11 mouse cellular contexts compared by ENCODE assay signal in genomic region chr15:63270381-63270780, GRCm38 (mm10).
DNase-seq lines count a peak whose midpoint lies in the region; TF ChIP-seq lines count a peak whose summit lies in the region.
"Had no signal": no experiment of that assay in that cellular context is flagged by ENCODE, and none has a peak within 500 bp of the region (broad histone marks: within the 10 kb centered on the region; RNA-seq: fewer than 3 reads in every experiment).

No protein-coding gene starts in this region.

- no peak for TF ChIP-seq RAD21 in CH12.LX (IDR thresholded peaks at IDR 0.05; ENCODE audit: low read depth, low read length)

- no peak for TF ChIP-seq EP300 in CH12.LX (IDR thresholded peaks at IDR 0.05; ENCODE audit: low read length)

- TF ChIP-seq POLR2A in CH12.LX (IDR thresholded peaks at IDR 0.05; ENCODE audit: low read depth, low read length) = no peak

- H3K27me3 ChIP-seq in heart, embryonic 10.5 days (ENCODE audit: insufficient read depth, poor library complexity, severe bottlenecking) = no peaks in the 10 kb centered on the region
- H3K27me3 ChIP-seq in CH12.LX (replicated peaks) = no peaks in the 10 kb centered on the region
- H3K27me3 ChIP-seq: embryonic facial prominence, embryonic 12.5 days; kidney, embryonic 15.5 days; stomach, embryonic 15.5 days had no signal

- TF ChIP-seq CTCF in CH12.LX (conservative IDR thresholded peaks at IDR 0.05 in 1 of 2, IDR thresholded peaks at IDR 0.05 in 1 of 2; ENCODE audit: low read depth in 2 of 2, low read length in 2 of 2) = no peak
- TF ChIP-seq CTCF in left cerebral cortex, adult 2 months (IDR thresholded peaks at IDR 0.05) = no peak

- no peaks in the 10 kb centered on the region for H3K4me1 ChIP-seq in heart, embryonic 10.5 days
- H3K4me1 ChIP-seq in CH12.LX (ENCODE audit: control insufficient read depth in 1 of 2, insufficient read depth in 2 of 2) = peaks cover 0 to 8% of the 10 kb centered on the region in 2 experiments; a peak in 2 of 4 replicates
- H3K4me1 ChIP-seq: embryonic facial prominence, embryonic 12.5 days; kidney, embryonic 15.5 days; stomach, embryonic 15.5 days had no signal

- intact Hi-C loops in left cerebral cortex, adult 2 months (cut with DNase I) = no loop called here

- peak; percentile 39 to 61 for DNase-seq in heart, adult 18-20 months
- DNase-seq in heart, embryonic 10.5 days (ENCODE audit: low spot score) = no peak
- no peak for DNase-seq in CH12.LX (ENCODE audit: extremely low read depth)
- peak; percentile 11 for DNase-seq in brain, adult 2 months (ENCODE audit: low read depth, low spot score)
- peak; percentile 16 for DNase-seq in heart, postnatal 4 days
- no peak for DNase-seq in frontal cortex, postnatal 10 days (ENCODE audit: low spot score in 2 of 2)
- DNase-seq in left cerebral cortex, adult 2 months (ENCODE audit: extremely low spot score in 1 of 2, low spot score in 2 of 2) = no peak
- no peak for DNase-seq in T-cell, adult 2 months (ENCODE audit: low spot score)

- no peaks in the 10 kb centered on the region for H3K36me3 ChIP-seq in heart, embryonic 10.5 days
- no peaks in the 10 kb centered on the region for H3K36me3 ChIP-seq in CH12.LX (replicated peaks in 1 of 2; ENCODE audit: control insufficient read depth in 1 of 2, insufficient read depth in 1 of 2, low read length in 1 of 2)
- H3K36me3 ChIP-seq: embryonic facial prominence, embryonic 12.5 days; kidney, embryonic 15.5 days; stomach, embryonic 15.5 days had no signal

- 81% methylated on average over 2 of the region's 2 CpGs for WGBS in heart, embryonic 10.5 days

- H3K9ac ChIP-seq in CH12.LX (ENCODE audit: insufficient read depth, low read depth) = no peak overlapping the region
- H3K9ac ChIP-seq: embryonic facial prominence, embryonic 12.5 days; kidney, embryonic 15.5 days; stomach, embryonic 15.5 days had no signal

- no peaks in the 10 kb centered on the region for H3K79me2 ChIP-seq in CH12.LX (replicated peaks; ENCODE audit: control insufficient read depth, extremely low read depth, insufficient read depth, poor library complexity, severe bottlenecking)

- H3K27ac ChIP-seq in heart, embryonic 10.5 days = no peak overlapping the region
- H3K27ac ChIP-seq in CH12.LX (ENCODE audit: insufficient read depth, low read depth) = no peak overlapping the region
- no peak overlapping the region for H3K27ac ChIP-seq in left cerebral cortex, adult 2 months
- H3K27ac ChIP-seq: embryonic facial prominence, embryonic 12.5 days; kidney, embryonic 15.5 days; stomach, embryonic 15.5 days had no signal

- H3K9me3 ChIP-seq in heart, embryonic 10.5 days = no peaks in the 10 kb centered on the region
- H3K9me3 ChIP-seq in CH12.LX (replicated peaks; ENCODE audit: low read length) = no peaks in the 10 kb centered on the region
- H3K9me3 ChIP-seq: embryonic facial prominence, embryonic 12.5 days; kidney, embryonic 15.5 days; stomach, embryonic 15.5 days had no signal

- no peak overlapping the region for H3K4me3 ChIP-seq in heart, embryonic 10.5 days
- H3K4me3 ChIP-seq in CH12.LX (replicated peaks in 1 of 3; ENCODE audit: low read depth in 2 of 3, low read length in 2 of 3, poor library complexity in 1 of 3) = no peak overlapping the region
- no peak overlapping the region for H3K4me3 ChIP-seq in left cerebral cortex, adult 2 months
- H3K4me3 ChIP-seq: embryonic facial prominence, embryonic 12.5 days; kidney, embryonic 15.5 days; stomach, embryonic 15.5 days had no signal

- H3K4me2 ChIP-seq in CH12.LX (ENCODE audit: insufficient read depth, low read depth, poor library complexity, severe bottlenecking) = no peak overlapping the region
- H3K4me2 ChIP-seq: embryonic facial prominence, embryonic 12.5 days; kidney, embryonic 15.5 days; stomach, embryonic 15.5 days had no signal

- dilution Hi-C loops in CH12.LX (cut with MboI; ENCODE audit: extremely low pct_ligation_motif_present, extremely low pct_unique_long_range_greater_than_20kb, low sequenced_read_pairs) = no loop called here

- in situ Hi-C loops in CH12.LX (cut with MboI; ENCODE audit: low pct_ligation_motif_present, low pct_unique_long_range_greater_than_20kb, low sequenced_read_pairs) = no loop called here

TF ChIP-seq in CH12.LX, 34 proteins besides CTCF, POLR2A, EP300 and RAD21:
- TF ChIP-seq MAZ (IDR thresholded peaks at IDR 0.05; ENCODE audit: low read depth, low read length) = no peak
- TF ChIP-seq MAFK (IDR thresholded peaks at IDR 0.05; ENCODE audit: insufficient replicate concordance, low read length) = 0 out of 2 replicates have a peak, but pooled peaks have one; percentile 6
TF ChIP-seq in CH12.LX: peak in this region for 1.

Comparison
In these comparisons a context has a peak if more than half of its experiments do, and no peak if none do; other contexts are left out.
1. DNase-seq: peak in heart, adult 18-20 months (2 of 2), brain, adult 2 months (single experiment) and heart, postnatal 4 days (single experiment); none in heart, embryonic 10.5 days (single experiment), CH12.LX (single experiment), frontal cortex, postnatal 10 days (0 of 2), left cerebral cortex, adult 2 months (0 of 2) and T-cell, adult 2 months (single experiment).